Mouse (Mus musculus) retina, postnatal 1 day (tissue): ENCODE data around the gene Manbal.

Experiments
- DNase-seq: peaks from one replicate; pipeline ENCODE4 v3.0.0-alpha.2; 2012

Manbal gene

DNA sequence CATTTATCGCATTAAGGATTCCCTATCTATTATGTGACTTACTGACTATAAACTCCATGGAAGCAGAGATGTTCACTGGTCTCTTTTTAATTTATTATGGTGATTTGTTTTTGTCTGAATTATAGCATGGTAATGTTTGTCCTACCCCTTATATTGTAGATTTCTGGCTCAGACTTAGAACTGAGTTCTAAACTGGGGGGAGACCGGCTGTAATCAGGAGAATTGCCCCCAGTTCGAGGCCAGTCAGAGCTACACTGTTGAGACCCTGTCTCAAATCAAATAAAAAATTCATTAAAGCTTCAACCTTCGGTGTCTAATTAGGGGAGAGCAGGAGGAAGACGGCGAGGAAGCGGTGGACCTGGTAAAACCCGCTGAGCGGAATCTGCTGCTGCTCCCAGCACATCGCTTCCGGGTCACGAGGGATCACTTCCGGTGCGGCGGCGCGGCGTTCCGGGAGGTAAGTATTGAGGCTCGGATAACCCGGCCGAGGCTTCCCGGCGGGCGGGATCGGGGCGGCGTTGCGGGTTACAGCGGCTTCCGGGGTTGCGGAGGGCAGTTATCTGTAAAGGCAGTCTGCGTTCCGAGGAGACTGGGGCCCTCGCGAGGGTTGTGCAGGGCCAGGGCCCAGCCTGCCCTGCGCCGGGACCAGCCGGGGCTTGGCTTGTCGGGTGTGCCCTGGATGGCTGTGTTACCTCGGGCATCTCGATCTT is at the start of gene Manbal:
TSS of gene Manbal (plus strand) at position 411 of the 710 bp plus-strand sequence.
- peak; percentile 92 for DNase-seq

DNA sequence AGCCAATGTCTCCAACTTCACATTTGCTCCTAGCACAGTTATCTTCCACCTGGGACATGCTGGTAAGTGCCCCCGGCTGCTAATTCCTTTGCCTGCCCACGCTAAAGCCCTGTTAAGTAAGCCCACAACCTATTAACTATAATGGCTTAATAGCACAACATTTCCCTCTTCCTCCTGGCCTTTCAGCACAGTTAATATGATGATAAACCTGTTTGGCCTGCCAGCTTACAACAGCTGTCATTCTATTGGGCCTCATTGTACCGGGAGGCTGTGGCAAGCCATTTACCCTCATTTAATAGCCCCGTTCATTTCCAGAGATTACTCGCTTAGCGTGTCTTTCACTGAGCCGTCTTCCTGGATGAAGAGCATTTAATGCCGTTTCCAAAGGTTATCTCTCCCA is 47.3 kb upstream of the Manbal start:
- peak; percentile 28 for DNase-seq

DNA sequence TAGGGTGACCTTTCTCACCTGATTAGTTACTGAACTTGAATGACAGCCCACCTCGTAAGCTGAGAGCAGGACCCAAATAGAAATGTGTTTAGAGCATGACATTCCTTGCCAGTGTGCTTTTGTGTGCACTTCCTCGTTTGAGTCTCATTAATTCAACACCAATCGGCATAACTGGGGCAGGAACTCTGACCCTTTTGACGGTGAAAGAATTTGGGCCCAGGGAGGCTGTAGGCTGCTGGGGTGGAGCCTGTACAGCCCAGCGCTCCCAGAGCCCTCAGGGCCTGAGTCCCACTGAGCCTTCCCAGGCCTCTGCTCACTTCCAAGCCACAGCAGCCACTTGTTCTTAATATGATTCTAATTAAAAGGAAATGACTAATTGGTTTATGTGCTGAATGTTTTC is 46.5 kb upstream of the Manbal start:
- peak; percentile 61 for DNase-seq

DNA sequence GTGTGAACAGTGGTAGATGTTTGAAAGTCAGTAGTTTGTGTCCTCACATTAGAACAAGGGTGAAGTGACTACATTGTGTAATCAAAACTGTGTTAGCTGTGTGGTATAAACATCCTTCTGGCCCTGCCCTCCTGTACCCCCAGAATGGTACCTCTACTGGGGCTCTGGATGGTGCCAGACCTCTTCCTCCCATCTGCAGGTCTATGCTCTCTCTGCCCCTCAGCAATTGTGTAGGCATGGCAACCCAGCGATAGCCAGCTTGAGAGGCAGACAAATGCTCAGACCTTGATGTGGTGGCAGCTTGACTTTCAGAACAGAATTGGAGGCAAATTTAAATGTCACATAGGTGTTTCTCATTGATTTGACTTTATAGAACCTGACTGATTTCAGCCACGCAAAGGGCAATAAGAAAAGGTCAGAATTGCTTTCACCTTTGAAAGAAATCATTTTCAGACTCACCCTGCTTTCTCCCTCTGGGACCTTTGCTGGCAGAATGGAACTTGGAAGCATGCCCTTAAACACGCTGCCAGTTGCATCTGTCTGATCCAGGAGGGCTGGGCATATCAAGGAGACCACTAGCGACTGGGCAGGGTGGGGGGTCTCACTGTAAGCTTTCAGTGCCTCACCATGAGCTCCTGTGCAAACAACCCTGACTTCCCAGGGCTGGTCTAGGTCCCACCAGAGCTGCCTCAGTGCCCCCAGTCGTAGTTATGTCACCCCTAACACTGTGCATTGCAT is 45.2 kb upstream of the Manbal start:
- no peak for DNase-seq

DNA sequence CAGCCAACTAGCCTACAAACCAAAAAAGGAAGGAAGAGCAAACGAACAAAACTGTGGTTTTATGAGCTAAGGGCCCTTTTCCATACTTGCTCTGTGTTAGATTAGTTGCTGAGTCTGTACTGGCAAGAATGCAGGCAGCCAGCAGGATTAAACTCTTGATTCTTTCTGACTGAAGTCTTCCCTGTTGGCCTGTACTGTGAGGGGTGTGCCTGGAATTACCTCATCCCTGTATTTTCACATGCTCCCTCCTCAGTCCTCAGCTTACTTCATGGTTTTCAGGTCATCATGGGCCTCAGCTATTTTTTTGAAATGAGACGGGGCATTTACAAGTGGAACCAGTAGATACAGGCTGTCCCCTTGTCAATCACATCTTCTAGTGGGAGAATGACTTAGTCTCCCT is 42.2 kb upstream of the Manbal start:
- no peak for DNase-seq

DNA sequence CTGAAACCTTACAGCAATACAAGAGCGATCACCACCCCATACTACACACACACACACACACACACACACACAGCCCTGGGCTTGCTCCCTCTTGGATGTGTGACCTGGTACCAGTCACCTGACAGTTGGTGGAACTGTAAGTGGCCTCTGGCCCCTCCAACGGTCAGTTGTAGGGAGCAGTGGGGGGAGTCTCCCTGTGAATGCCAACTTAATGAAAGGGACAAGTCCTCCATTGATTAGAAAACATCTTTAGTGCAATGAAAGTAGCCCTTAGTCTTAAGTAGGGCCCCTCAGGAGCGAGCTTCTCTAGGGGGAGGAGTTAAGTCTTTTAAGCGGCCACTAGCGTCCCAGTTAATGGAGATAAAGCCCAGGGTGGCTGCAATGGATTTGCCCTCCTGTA is 39.3 kb upstream of the Manbal start:
- peak; percentile 64 for DNase-seq

DNA sequence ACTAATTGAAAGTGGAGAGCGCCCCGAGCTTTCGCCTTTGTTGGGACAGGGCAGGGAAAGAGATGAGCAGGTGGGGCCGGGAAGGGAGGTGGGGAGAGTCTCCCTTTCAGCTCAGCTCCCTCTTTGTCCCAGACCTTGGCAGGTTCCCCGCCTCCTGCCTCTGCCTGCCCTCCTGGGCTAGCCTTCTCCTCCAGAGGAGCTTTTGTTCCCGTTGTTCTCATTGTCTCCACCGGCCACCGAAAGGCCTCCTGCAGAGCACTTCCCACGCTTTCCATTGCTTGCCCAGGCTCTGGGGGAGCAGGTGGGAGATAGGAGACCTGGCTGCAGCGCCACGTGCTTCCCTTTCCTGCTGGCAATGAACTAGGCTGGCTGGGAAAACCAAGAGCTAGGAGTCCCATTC is 38.8 kb upstream of the Manbal start:
- DNase-seq: peak; percentile 77

DNA sequence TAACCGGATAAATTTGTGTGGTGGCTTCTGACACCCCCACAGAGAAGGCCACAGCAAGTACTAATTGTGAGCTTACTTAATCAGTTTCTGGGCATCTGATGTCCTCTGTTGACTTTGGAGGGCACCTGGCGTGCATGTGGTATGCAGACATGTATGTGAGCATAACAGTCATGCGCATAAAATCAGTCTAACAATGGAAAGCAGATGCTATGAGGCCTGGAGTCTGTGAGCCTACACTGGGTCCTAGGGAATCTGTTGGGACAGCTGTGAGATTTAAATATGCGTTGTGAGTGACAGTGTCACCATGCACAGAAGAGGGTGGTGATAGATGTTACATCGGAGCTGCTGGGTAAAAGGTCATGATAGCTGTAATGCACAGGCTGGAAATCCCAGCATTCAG is 35.3 kb upstream of the Manbal start:
- DNase-seq: no peak

DNA sequence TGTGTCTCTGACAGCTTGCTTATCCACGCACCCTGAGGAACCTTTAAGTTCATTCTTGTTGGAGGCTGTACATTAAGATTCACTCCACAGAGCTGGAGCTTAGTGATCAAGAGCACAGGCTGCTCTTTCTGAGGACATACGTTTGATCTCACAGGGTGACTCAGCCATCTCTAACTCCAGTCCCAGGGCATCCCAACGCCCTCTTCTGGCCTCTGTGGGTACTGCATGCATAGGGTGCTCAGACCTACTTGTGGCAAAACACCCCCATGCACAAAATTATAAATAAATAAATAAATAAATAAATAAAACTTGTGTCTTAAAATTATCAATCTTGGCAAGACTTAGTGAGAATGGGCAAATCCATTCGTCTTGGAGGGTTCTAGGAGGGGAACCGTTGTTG is 28.7 kb upstream of the Manbal start:
- peak; percentile 85 for DNase-seq

DNA sequence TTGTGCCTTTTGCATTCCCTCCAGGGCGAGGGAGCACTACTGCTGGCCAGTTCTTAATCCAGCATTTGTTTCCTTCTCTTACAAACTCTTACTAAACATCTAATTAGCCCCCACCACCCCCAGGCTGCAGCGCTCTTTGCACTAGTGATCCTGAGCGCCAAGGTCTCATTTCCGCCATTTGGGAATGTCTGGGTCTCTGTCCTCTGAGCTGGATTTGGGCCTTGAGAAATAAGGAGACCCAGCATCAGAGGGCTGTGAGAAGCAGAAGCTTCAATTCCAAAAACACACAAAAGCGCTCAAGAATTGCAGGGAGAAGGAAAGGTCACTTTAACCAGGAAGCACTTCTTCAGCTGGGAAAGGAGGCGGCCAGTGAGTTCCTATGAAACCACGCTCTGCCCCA is 27.9 kb upstream of the Manbal start:
- no peak for DNase-seq

DNA sequence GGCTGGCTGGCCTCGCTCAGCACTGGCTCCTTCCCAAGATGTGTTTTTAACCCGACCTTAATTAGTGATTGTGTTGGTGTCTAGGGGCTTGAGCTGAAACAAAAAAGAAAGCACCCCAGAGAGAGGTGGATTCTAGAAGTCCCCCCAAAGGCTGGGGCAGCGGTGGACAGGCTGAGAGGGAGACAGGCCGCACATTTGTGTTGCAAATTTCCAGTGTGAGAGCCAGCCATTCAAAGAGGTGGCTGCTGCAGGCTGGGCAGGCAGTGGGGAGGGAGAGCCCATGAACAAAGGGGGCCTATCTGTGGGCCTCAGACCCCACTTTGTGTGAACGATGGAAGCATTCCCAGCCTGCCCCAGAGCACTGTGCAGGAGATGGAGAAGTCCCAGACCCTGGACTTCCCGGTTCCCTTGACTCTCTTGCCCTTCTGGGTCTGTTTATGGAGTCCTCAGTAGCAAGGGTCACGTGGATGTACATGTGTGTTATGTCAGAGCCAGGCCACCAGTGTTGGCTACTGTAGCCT is 27.1 kb upstream of the Manbal start:
- DNase-seq: peak; percentile 46

DNA sequence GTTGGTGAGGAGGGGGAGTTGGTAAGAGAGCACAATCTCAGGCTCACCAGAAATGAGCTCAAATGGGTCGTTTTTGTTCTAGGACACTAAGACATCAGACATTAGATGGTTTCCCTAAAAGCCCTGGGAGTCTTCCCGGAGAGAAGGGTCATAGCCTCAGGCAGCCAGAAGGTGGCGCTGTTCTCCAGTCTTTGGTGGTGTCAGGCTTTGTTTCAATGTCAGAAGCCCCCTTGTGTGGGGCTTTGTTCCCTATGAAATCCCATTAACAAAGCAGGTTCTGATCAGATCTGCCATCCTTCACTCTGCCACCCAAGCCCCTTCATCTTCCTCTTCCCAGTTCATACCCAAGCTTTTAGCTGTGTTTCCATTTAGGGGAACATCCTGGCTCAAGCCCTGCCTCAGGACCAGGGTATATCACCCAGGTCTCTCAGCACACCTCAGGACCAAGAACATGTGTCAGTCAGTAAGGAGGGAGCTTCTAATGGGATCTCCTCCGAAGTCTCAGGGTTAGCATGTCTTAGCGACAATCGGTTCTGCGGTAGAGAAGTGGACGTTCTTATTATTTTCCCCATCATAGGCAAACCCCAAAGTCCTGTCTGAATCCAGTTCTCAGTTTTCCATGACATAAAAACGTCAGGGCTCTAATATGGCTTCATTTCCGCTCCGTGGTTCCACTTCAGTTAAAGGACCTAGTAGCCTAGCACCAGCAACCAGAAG is 25.7 kb upstream of the Manbal start:
- DNase-seq: peak; percentile 91

DNA sequence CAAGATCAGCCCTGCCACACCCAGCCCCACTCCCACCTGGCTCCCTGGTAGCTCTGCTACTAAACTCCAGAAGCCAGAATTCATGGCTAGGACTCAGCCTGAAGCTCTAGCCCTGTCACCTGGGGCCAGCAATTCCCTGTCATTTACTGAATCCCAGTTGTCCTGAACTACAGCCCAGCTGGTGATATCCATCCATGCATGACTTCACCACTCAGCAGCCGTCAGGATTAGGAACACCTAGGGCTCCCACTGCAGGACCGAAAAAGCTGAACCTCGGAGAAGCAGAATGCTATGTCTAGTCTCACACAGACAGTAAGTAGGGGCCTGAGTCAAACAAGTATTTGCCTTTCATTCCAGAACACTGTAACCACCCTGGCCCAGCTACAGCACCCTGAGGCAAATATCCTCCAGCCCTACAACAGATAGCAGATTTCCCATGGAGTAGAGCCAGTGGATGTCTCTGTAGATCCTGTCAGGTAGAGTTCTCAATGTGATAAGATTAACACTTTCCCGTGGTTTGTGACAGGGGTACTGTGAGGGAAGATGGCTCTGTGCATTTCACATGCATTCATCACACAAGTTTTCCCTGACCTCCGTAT is 25.0 kb upstream of the Manbal start:
- peak; percentile 51 for DNase-seq

DNA sequence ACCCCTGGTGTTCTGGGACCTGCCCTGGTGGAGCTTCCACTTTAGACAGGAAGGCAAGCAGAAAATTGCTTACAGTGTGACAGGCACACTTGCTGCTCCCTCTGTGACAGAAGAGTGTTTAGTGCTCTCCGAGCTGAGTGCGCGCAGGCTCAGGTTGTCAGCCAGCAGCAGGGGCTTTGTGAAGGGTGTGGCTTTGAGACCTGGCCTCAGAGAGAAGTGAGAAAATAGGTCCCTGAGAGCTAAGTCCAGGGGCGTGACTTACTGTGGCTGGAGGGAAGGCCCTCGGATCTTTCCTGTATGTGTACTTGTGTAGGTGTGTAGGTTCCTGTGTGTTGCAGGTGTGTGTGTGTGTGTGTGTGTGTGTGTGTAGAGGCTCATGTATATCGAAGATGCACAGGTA is 24.1 kb upstream of the Manbal start:
- DNase-seq: peak; percentile 49

DNA sequence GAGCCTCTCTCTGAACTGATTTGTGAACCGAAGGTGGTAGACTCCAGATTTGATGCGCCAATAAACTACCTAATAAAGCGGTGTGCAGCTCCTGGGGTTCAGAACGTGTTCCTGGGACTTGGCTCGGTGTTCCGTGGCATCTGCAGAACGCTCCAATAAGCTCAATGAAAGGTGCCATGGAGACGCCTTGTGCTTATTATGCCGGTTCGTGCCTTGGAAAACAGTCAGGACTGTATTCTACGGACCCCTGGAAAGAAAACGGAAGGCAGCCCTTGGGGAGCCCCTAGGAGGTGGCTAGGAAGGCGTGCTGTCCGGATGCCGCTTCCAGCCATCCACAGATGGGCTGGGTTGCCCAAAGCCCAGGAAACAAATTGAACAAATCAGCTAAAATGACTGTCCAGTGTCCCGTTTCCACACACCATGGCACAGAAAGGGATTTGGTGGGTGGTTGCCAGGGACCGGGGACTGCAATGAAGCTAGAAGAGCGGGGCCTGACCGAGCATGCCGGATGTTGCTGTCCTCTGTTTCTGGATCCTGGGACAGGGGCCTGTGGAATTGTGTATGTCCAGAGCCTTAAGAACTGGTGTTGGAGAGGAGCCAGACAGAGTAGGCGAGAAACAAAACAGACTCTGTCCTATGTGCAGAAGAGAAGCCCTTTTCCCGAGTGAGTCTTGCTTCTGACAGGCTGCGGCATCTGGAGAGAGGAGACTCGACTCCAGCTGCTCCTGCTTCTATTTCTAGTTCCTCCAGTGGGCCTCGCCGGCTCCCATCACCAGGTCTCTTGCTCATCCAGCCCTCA is 19.8 kb upstream of the Manbal start, which contains the start of gene Ghrh:
TSS of gene Ghrh (minus strand) at position 146 of the 799 bp plus-strand sequence.
- peak; percentile 78 for DNase-seq

DNA sequence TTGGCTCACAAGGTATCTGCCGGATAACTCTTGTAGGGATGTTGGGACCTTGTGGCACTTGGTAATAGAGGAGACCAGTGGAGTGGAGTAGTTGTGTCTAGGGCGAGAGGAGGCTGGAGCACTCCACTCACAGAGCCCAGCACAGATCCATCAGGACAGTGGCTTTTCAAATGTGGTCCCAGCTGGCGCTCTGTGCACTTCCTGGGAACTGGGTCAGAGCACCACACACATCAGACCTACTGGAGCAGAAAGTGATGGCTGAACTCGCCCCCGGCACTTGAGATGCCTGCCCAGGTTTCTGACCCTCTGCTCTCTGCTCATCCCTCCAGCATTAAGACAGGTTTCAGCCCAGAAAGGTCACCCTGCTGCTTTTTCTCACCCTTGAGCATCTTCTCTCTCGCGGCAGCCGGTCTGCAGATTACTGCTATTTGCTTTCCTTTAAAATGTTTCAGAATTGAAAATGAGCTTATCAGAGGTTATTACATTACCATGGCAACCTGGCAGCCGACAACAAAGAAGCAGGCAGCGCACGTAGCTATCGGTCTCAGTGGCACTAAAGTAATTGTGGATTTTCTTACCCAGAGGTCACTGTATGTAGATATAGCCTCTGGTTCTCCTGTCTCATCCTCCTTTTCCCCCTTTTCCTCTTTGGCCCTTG is 18.1 kb upstream of the Manbal start:
- DNase-seq: peak; percentile 94

DNA sequence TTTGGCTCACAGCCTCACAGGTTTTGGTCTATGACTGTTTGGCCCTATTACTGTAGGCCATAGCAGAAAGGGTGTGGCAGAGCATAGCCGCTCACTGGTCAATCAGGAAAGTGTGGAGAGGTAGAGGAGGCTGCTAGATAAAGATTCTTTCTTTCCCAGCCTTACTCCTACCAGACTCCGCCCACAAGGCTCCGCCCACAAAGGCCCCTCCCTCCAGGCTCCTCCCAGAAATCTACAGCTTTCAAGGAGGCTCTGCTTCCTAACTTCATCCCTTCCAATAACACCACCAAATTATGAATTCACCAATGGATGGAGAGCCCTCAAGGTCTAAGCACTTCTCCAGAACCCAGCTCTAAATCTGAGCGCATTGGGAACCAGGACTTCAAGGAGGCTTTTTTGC is 14.2 kb upstream of the Manbal start:
- no peak for DNase-seq

DNA sequence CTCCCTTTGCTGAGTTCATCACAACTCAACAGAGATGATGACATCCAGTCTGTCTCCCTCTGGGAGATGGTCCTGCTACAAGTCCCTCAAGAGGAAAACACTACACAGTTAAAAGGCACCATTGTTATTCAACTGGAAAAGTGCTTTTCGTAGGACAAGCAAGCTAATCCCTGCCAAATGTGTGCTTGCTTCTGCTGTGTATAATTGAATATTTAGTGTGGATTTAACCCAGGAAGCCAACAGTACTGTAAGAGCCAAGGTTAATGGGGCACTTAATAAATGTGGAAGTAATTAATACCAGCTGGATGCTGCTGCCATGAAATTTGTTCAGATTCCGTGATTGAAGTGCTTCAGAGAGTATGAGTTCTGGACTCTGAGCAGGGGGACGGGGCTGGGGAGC is 13.3 kb upstream of the Manbal start:
- no peak for DNase-seq

DNA sequence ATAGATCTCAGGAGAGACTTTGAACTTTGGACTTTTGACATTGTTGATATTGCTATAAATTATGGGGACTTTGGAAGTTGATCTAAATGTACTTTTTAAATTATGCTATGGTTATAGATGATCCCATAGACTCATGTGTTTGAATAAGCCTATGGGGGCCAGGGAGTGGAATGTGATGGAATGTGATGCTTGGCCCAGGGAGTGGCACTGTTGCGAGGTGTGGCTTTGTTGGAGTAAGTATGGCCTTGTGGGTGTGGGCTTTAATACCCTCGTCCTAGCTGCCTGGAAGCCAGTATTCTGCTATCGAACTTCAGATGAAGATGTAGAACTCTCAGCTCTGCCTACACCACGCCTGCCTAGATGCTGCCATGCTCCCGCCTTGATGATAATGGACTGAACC is 7.4 kb upstream of the Manbal start:
- DNase-seq: no peak

DNA sequence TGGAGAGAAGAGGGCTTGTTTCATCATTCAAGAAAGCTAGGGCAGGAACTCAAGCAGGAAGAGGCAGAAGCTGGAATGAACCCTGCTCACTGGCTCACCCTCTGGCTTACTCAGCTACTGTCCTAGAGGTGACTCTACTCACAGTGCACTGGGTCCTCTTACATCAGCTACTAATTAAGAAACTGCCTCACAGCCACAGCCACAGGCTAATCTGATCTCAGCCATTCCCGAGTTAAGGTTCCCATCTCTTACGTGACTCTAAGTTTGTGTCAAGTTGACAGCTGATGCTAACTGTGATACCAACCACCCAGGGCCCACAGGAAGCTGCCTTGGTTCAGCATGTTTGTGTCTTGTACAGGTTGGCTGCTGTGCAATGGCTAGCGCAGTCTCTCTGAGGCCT is 4.4 kb upstream of the Manbal start:
- no peak for DNase-seq

DNA sequence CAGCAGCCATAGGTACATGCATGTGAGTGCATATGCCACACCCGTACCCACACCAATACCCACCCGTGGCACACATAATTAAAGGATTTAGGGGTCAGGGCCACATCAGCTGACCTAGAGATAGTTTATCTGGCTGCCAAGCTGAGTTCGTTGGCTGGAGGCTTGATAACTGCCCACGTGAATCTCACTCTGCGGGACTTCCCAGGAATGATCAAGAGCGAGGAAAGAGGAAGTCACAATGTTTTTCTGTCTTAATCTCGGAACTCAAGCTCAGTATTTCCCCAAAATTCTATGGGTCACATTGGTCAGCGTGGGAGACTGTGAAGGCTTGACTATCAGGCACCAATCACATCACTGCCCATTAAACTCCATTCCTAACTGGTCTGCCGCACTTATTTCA is 632 bp upstream of the Manbal start:
- no peak for DNase-seq

DNA sequence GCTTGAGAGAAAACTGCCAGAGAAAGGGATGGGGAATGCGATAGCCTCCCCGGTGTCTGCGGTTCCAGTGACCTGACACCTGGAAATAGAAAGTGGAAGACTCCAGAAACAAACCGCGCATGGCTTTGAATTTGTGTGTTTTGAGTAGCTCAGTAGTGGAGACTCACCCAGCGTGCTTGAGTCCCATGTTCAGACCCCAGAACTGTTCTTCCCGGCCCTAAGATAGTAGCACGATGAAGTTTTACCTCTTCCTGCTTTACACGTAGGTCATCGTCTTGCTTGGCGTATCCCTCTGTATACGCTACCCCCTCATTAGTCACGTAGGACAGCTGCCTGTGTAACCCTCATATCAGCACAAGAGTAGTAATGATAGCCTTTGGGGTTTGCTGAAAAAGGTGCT is 597 bp downstream of the Manbal start:
- DNase-seq: no peak
